Mouse (Mus musculus): ENCODE results near the gene Sh3bgr. TPM values are rescaled to one million over a fixed set of nuclear protein-coding genes. Genes with fewer than 3 reads are reported as not detected.
A peak's percentile ranks its signal among the peaks of the same experiment; 100 is the strongest.

Gene Sh3bgr
- 1.1 and 1.3 TPM in 2 replicates for polyA plus RNA-seq (2016; fragmentation: Nextera tagmentation; extraction: Ambion mirVana)

- H3K27ac ChIP-seq = peak within 1 kb of the TSS; percentile 15; the same call in 1 of the 2 replicates
- no peaks in the 10 kb centered on the region for H3K9me3 ChIP-seq (replicated peaks)
- H3K27me3 ChIP-seq (ENCODE audit: low read depth, poor library complexity, severe bottlenecking) = no peaks in the 10 kb centered on the region
- H3K4me1 ChIP-seq = peaks cover 21% of the 10 kb centered on the region
- H3K36me3 ChIP-seq = no peaks in the 10 kb centered on the region
- peak within 1 kb of the TSS; percentile 42 for H3K4me3 ChIP-seq
- 4% methylated on average over 20 of the region's 20 CpGs for WGBS
- peak; percentile 54 for DNase-seq (ENCODE audit: low spot score)
These were observed at the start of gene Sh3bgr for GRCm38 (mm10) chr16:96199913-96200701. Gene Sh3bgr (plus strand): TSS chr16:96200450.

GRCm38 (mm10) chr16:96150995-96151394 lies 49.3 kb upstream of the Sh3bgr start:
- WGBS = 73% methylated on average over 4 of the region's 4 CpGs
- no peak for DNase-seq (ENCODE audit: low spot score)
- no peak overlapping the region for H3K4me3 ChIP-seq
- no peak overlapping the region for H3K27ac ChIP-seq
- no peaks in the 10 kb centered on the region for H3K27me3 ChIP-seq (ENCODE audit: low read depth, poor library complexity, severe bottlenecking)
- H3K9me3 ChIP-seq (replicated peaks) = no peaks in the 10 kb centered on the region
- H3K36me3 ChIP-seq = peaks cover 43% of the 10 kb centered on the region
- H3K4me1 ChIP-seq = peaks cover 12% of the 10 kb centered on the region

- 25% methylated on average over 9 of the region's 9 CpGs for WGBS
- Histone ChIP-seq H3K27ac (no peak overlapping the region), H3K4me1 (peaks cover 7% of the 10 kb centered on the region), H3K4me3 (no peak overlapping the region), H3K36me3 (peaks cover 43% of the 10 kb centered on the region), H3K9me3 (replicated peaks) (no peaks in the 10 kb centered on the region), H3K27me3 (ENCODE audit: low read depth, poor library complexity, severe bottlenecking) (no peaks in the 10 kb centered on the region)
- DNase-seq (ENCODE audit: low spot score) = peak; percentile 90
These were observed 48.7 kb upstream of the Sh3bgr start for GRCm38 (mm10) chr16:96151551-96151950.

GRCm38 (mm10) chr16:96154476-96154875 lies 45.8 kb upstream of the Sh3bgr start:
- 93% methylated on average over 2 of the region's 2 CpGs for WGBS
- H3K4me1 ChIP-seq = peaks cover 13% of the 10 kb centered on the region
- no peaks in the 10 kb centered on the region for H3K9me3 ChIP-seq (replicated peaks)
- no peak for DNase-seq (ENCODE audit: low spot score)
- H3K36me3 ChIP-seq = peaks cover 52% of the 10 kb centered on the region
- H3K27me3 ChIP-seq (ENCODE audit: low read depth, poor library complexity, severe bottlenecking) = no peaks in the 10 kb centered on the region
- no peak overlapping the region for H3K4me3 ChIP-seq
- H3K27ac ChIP-seq = no peak overlapping the region

- WGBS = 94% methylated on average over 8 of the region's 8 CpGs
- H3K4me1 ChIP-seq = peaks cover 21% of the 10 kb centered on the region
- H3K36me3 ChIP-seq = peaks cover 52% of the 10 kb centered on the region
- H3K4me3 ChIP-seq = no peak overlapping the region
- no peaks in the 10 kb centered on the region for H3K27me3 ChIP-seq (ENCODE audit: low read depth, poor library complexity, severe bottlenecking)
- no peaks in the 10 kb centered on the region for H3K9me3 ChIP-seq (replicated peaks)
- DNase-seq (ENCODE audit: low spot score) = no peak
- H3K27ac ChIP-seq = no peak overlapping the region
These were observed 44.2 kb upstream of the Sh3bgr start for GRCm38 (mm10) chr16:96156019-96156418.

GRCm38 (mm10) chr16:96157171-96157570 lies 43.1 kb upstream of the Sh3bgr start:
- DNase-seq (ENCODE audit: low spot score) = no peak
- Histone ChIP-seq H3K4me3 (no peak overlapping the region), H3K27ac (no peak overlapping the region), H3K4me1 (peaks cover 18% of the 10 kb centered on the region), H3K36me3 (peaks cover 45% of the 10 kb centered on the region), H3K9me3 (replicated peaks) (no peaks in the 10 kb centered on the region), H3K27me3 (ENCODE audit: low read depth, poor library complexity, severe bottlenecking) (no peaks in the 10 kb centered on the region)
- 91% methylated on average over 11 of the region's 11 CpGs for WGBS

GRCm38 (mm10) chr16:96158511-96159080 lies 41.7 kb upstream of the Sh3bgr start:
- DNase-seq (ENCODE audit: low spot score) = peak; percentile 37
- H3K4me3 ChIP-seq = peak overlapping the region; percentile 68
- no peaks in the 10 kb centered on the region for H3K27me3 ChIP-seq (ENCODE audit: low read depth, poor library complexity, severe bottlenecking)
- peaks cover 18% of the 10 kb centered on the region for H3K4me1 ChIP-seq
- H3K9me3 ChIP-seq (replicated peaks) = no peaks in the 10 kb centered on the region
- 75% methylated on average over 12 of the region's 12 CpGs for WGBS
- peaks cover 33% of the 10 kb centered on the region for H3K36me3 ChIP-seq
- H3K27ac ChIP-seq = peak overlapping the region; percentile 96

GRCm38 (mm10) chr16:96159091-96159731 lies 41.0 kb upstream of the Sh3bgr start:
- Histone ChIP-seq H3K36me3 (peaks cover 27% of the 10 kb centered on the region), H3K27me3 (ENCODE audit: low read depth, poor library complexity, severe bottlenecking) (no peaks in the 10 kb centered on the region)

GRCm38 (mm10) chr16:96159794-96160346 lies 40.4 kb upstream of the Sh3bgr start:
- H3K27ac ChIP-seq = peak overlapping the region; percentile 96
- H3K9me3 ChIP-seq (replicated peaks) = no peaks in the 10 kb centered on the region
- no peaks in the 10 kb centered on the region for H3K27me3 ChIP-seq (ENCODE audit: low read depth, poor library complexity, severe bottlenecking)
- no peak for DNase-seq (ENCODE audit: low spot score)
- peaks cover 18% of the 10 kb centered on the region for H3K4me1 ChIP-seq
- peak overlapping the region; percentile 68 for H3K4me3 ChIP-seq
- H3K36me3 ChIP-seq = peaks cover 21% of the 10 kb centered on the region
- 86% methylated on average over 20 of the region's 20 CpGs for WGBS

More at GRCm38 (mm10) chr16:96159091-96159731, 41.0 kb upstream of the Sh3bgr start:
- 1% methylated on average over 66 of the region's 67 CpGs for WGBS
- Histone ChIP-seq H3K27ac (peak overlapping the region; percentile 96), H3K9me3 (replicated peaks) (no peaks in the 10 kb centered on the region), H3K4me1 (peaks cover 18% of the 10 kb centered on the region), H3K4me3 (peak overlapping the region; percentile 68)
- DNase-seq (ENCODE audit: low spot score) = peak; percentile 89

GRCm38 (mm10) chr16:96160927-96161326 lies 39.3 kb upstream of the Sh3bgr start:
- DNase-seq (ENCODE audit: low spot score) = no peak
- H3K36me3 ChIP-seq = peaks cover 11% of the 10 kb centered on the region
- 81% methylated on average over 1 of the region's 1 CpGs for WGBS

GRCm38 (mm10) chr16:96161336-96161735 lies 38.9 kb upstream of the Sh3bgr start:
- H3K4me3 ChIP-seq = no peak overlapping the region
- DNase-seq (ENCODE audit: low spot score) = no peak
- H3K36me3 ChIP-seq = peaks cover 9% of the 10 kb centered on the region
- H3K27me3 ChIP-seq (ENCODE audit: low read depth, poor library complexity, severe bottlenecking) = no peaks in the 10 kb centered on the region
- H3K27ac ChIP-seq = no peak overlapping the region
- H3K4me1 ChIP-seq = peaks cover 18% of the 10 kb centered on the region
- WGBS = 94% methylated on average over 4 of the region's 4 CpGs
- H3K9me3 ChIP-seq (replicated peaks) = no peaks in the 10 kb centered on the region

More at GRCm38 (mm10) chr16:96160927-96161326, 39.3 kb upstream of the Sh3bgr start:
- Histone ChIP-seq H3K9me3 (replicated peaks) (no peaks in the 10 kb centered on the region), H3K27me3 (ENCODE audit: low read depth, poor library complexity, severe bottlenecking) (no peaks in the 10 kb centered on the region), H3K4me1 (peaks cover 18% of the 10 kb centered on the region), H3K4me3 (no peak overlapping the region), H3K27ac (no peak overlapping the region)

- Histone ChIP-seq H3K9me3 (replicated peaks) (no peaks in the 10 kb centered on the region), H3K4me3 (no peak overlapping the region), H3K27ac (no peak overlapping the region), H3K4me1 (no peaks in the 10 kb centered on the region), H3K27me3 (ENCODE audit: low read depth, poor library complexity, severe bottlenecking) (no peaks in the 10 kb centered on the region), H3K36me3 (no peaks in the 10 kb centered on the region)
- DNase-seq (ENCODE audit: low spot score) = no peak
- whole genome bisulfite sequencing = 83% methylated on average over 4 of the region's 4 CpGs
These were observed 34.5 kb upstream of the Sh3bgr start for GRCm38 (mm10) chr16:96165723-96166264.
